8 mouse cellular contexts compared by ENCODE assay signal in the genomic region with DNA sequence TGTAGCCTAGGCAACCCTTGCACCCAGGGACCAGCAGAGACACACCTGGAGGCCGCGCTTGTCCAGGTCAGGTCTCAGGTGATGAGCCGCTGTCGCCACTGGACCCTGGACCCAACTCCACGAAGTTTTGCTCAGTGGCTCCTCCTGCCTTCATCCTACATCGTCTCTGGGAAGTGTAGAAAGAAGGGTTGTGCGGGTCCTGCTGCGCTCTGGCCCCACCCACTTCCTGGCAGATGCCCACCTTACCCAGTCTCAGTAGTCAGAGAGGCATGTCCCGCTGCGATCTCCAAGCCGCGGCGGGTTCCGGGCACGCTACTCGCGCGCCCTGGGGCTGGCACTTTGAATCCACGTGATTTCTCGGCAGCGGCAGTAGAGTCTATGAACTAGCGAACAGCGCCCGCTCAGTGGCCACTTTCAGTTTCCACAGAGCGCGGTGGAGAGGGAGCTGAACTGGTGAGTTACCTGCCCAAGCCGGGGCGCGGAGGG. TPM values are rescaled to one million over a fixed set of nuclear protein-coding genes. Genes with fewer than 3 reads are reported as not detected.
DNase-seq lines count a peak whose midpoint lies in the region; ATAC-seq and TF ChIP-seq lines count a peak whose summit lies in the region.

A gene (plus strand): TSS at position 376 of the 486 bp plus-strand sequence.

- H3K9ac ChIP-seq in ES-E14 (ENCODE audit: insufficient read depth, low read depth, low read length, poor library complexity, severe bottlenecking), result peak within 1 kb of the TSS; percentile 47
- H3K9ac ChIP-seq in hindbrain, embryonic 12.5 days, result peak within 1 kb of the TSS; percentile 29; the same call in 1 of the 2 replicates

- H3K27ac ChIP-seq in ES-E14 (ENCODE audit: insufficient read depth, low read depth, low read length, poor library complexity, severe bottlenecking), result no peak within 1 kb of the TSS
- H3K27ac ChIP-seq in hindbrain, embryonic 12.5 days, result no peak within 1 kb of the TSS

- H3K9me3 ChIP-seq in ES-E14 (ENCODE audit: control insufficient read depth, insufficient read depth, low read depth, low read length), result no peaks in the 10 kb centered on the region
- H3K9me3 ChIP-seq in hindbrain, embryonic 12.5 days (replicated peaks), result no peaks in the 10 kb centered on the region

- no peaks in the 10 kb centered on the region for H3K4me1 ChIP-seq in ES-E14 (ENCODE audit: control insufficient read depth in 2 of 2, insufficient read depth in 2 of 2, low read length in 2 of 2, poor library complexity in 1 of 2)
- peaks cover 8% of the 10 kb centered on the region for H3K4me1 ChIP-seq in hindbrain, embryonic 12.5 days

- H3K4me3 ChIP-seq in ES-E14 (ENCODE audit: insufficient read depth in 1 of 2, low read depth in 1 of 2, low read length in 2 of 2, poor library complexity in 1 of 2, severe bottlenecking in 1 of 2), result peak within 1 kb of the TSS; percentile 51 to 66
- peak within 1 kb of the TSS; percentile 38 for H3K4me3 ChIP-seq in hindbrain, embryonic 12.5 days

- peaks cover 23% of the 10 kb centered on the region for H3K27me3 ChIP-seq in hindbrain, embryonic 12.5 days

- H3K4me2 ChIP-seq in hindbrain, embryonic 12.5 days (replicated peaks), result peak within 1 kb of the TSS; percentile 74

- no peak for DNase-seq in ES-E14 (ENCODE audit: low read depth, low spot score)
- peak; percentile 60 to 73 for DNase-seq in cerebellum, postnatal 10 days
- peak; percentile 9 to 36 for DNase-seq in frontal cortex, postnatal 10 days (ENCODE audit: low spot score in 2 of 2)
- DNase-seq in layer of hippocampus, postnatal 14 days (ENCODE audit: low spot score in 2 of 2), result peak; percentile 10 to 24
- DNase-seq in lung, postnatal 14 days, result peak; percentile 69
- peak; percentile 73 for DNase-seq in ovary, postnatal 36 days (ENCODE audit: low spot score)
- DNase-seq in thymus, postnatal 14 days, result peak; percentile 87

- 2% methylated on average over 29 of the region's 29 CpGs for WGBS in hindbrain, embryonic 12.5 days

- in situ Hi-C loops in ES-E14 (cut with MboI; ENCODE audit: low sequenced_read_pairs in 2 of 2, unreplicated experiment in 2 of 2), result no loop called here

- no peaks in the 10 kb centered on the region for H3K36me3 ChIP-seq in ES-E14 (ENCODE audit: control insufficient read depth, insufficient read depth, low read length, poor library complexity, severe bottlenecking)
- no peaks in the 10 kb centered on the region for H3K36me3 ChIP-seq in hindbrain, embryonic 12.5 days

- ATAC-seq in hindbrain, embryonic 12.5 days (ENCODE audit: low FRiP score), result no peak

TF ChIP-seq in ES-E14, 5 proteins besides CTCF, POLR2A, EP300 and RAD21:
- TF ChIP-seq HCFC1 (IDR thresholded peaks at IDR 0.05; ENCODE audit: borderline replicate concordance, insufficient read depth, low read length) (no peak), ZNF384 (IDR thresholded peaks at IDR 0.05; ENCODE audit: low read depth, low read length) (no peak), CHD2 (IDR thresholded peaks at IDR 0.05; ENCODE audit: low read depth, low read length) (no peak), MAFK (IDR thresholded peaks at IDR 0.05; ENCODE audit: insufficient read depth, low read depth, low read length) (no peak), ZC3H11A (IDR thresholded peaks at IDR 0.05; ENCODE audit: borderline replicate concordance, low read depth, low read length) (no peak)
TF ChIP-seq in ES-E14: peak in this region for 0.

RNA-seq across cellular contexts. Expression of the gene that starts here (rescaled TPM):
- total RNA-seq in ES-E14 (2012; rRNA removed), result 0.76 and 1.8 TPM in 2 replicates
- polyA plus RNA-seq in hindbrain, embryonic 12.5 days (2016; fragmentation: Nextera tagmentation; extraction: Ambion mirVana), result 0.06 and 0.23 TPM in 2 replicates
- total RNA-seq in layer of hippocampus, postnatal 14 days (2021), result under 1 TPM; 0.35 to 0.45 TPM

Comparison
In these comparisons a context has a peak if more than half of its experiments do, and no peak if none do; other contexts are left out.
1. Peak in DNase-seq in layer of hippocampus, postnatal 14 days; RNA of the gene not detected or under 1 TPM.